Mouse (Mus musculus): Measurements from ENCODE around the gene Nhlh2. TPM values are rescaled to one million over a fixed set of nuclear protein-coding genes. Genes with fewer than 3 reads are reported as not detected.

Gene Nhlh2
- polyA plus RNA-seq, 1 experiment from 2014 or later, result 0.19 TPM

- Histone ChIP-seq H3K4me2 (no peak overlapping the region), H3K27me3 (replicated peaks; ENCODE audit: control insufficient read depth, insufficient read depth, low read length) (peaks cover 46% of the 10 kb centered on the region)
- WGBS, result 44% methylated on average over 1 of the region's 1 CpGs
Observed at GRCm38 (mm10) chr3:102020604-102021003, 10.7 kb downstream of the Nhlh2 start.

GRCm38 (mm10) chr3:102022721-102023120 is 12.8 kb downstream of the Nhlh2 start:
- H3K4me2 ChIP-seq, result no peak overlapping the region; the same call in 1 of the 2 replicates
- peaks cover 28% of the 10 kb centered on the region for H3K27me3 ChIP-seq (replicated peaks; ENCODE audit: control insufficient read depth, insufficient read depth, low read length)
- H3K4me1 ChIP-seq (replicated peaks; ENCODE audit: control insufficient read depth, insufficient read depth, low read length), result peaks cover 5% of the 10 kb centered on the region; the same call in 1 of the 2 replicates
- DNase-seq (ENCODE audit: low spot score), result no peak
- H3K36me3 ChIP-seq (ENCODE audit: control insufficient read depth, insufficient read depth, low read length), result no peaks in the 10 kb centered on the region
- H3K4me3 ChIP-seq (ENCODE audit: low read depth, low read length), result no peak overlapping the region
- no peaks in the 10 kb centered on the region for H3K9me3 ChIP-seq (ENCODE audit: control insufficient read depth, low read length)
- H3K9ac ChIP-seq (ENCODE audit: low read depth, low read length), result no peak overlapping the region
- no peak; the same call in 1 of the 2 replicates for ATAC-seq (replicated peaks; ENCODE audit: low FRiP score)
- no peak overlapping the region for H3K27ac ChIP-seq (ENCODE audit: low read depth, low read length)
- 6% methylated on average over 2 of the region's 2 CpGs for WGBS

More at GRCm38 (mm10) chr3:102020604-102021003, 10.7 kb downstream of the Nhlh2 start:
- H3K9ac ChIP-seq (ENCODE audit: low read depth, low read length), result no peak overlapping the region
- H3K36me3 ChIP-seq (ENCODE audit: control insufficient read depth, insufficient read depth, low read length), result no peaks in the 10 kb centered on the region
- no peak overlapping the region for H3K4me3 ChIP-seq (ENCODE audit: low read depth, low read length)
- no peaks in the 10 kb centered on the region for H3K9me3 ChIP-seq (ENCODE audit: control insufficient read depth, low read length)
- ATAC-seq (replicated peaks; ENCODE audit: low FRiP score), result no peak
- peaks cover 5% of the 10 kb centered on the region; the same call in 1 of the 2 replicates for H3K4me1 ChIP-seq (replicated peaks; ENCODE audit: control insufficient read depth, insufficient read depth, low read length)
- H3K27ac ChIP-seq (ENCODE audit: low read depth, low read length), result no peak overlapping the region
- DNase-seq (ENCODE audit: low spot score), result no peak

- no peak for ATAC-seq (replicated peaks; ENCODE audit: low FRiP score)
- DNase-seq (ENCODE audit: low spot score), result no peak
- Histone ChIP-seq H3K27me3 (replicated peaks; ENCODE audit: control insufficient read depth, insufficient read depth, low read length) (peaks cover 28% of the 10 kb centered on the region), H3K4me1 (replicated peaks; ENCODE audit: control insufficient read depth, insufficient read depth, low read length) (peaks cover 5% of the 10 kb centered on the region; the same call in 1 of the 2 replicates), H3K9ac (ENCODE audit: low read depth, low read length) (no peak overlapping the region), H3K4me2 (peak overlapping the region; percentile 70), H3K4me3 (ENCODE audit: low read depth, low read length) (peak overlapping the region; percentile 41), H3K27ac (ENCODE audit: low read depth, low read length) (no peak overlapping the region), H3K36me3 (ENCODE audit: control insufficient read depth, insufficient read depth, low read length) (no peaks in the 10 kb centered on the region), H3K9me3 (ENCODE audit: control insufficient read depth, low read length) (no peaks in the 10 kb centered on the region)
- 1% methylated on average over 31 of the region's 31 CpGs for WGBS
Observed at GRCm38 (mm10) chr3:102023337-102023736, 13.5 kb downstream of the Nhlh2 start.

GRCm38 (mm10) chr3:102023829-102024228 is 14.0 kb downstream of the Nhlh2 start:
- DNase-seq (ENCODE audit: low spot score), result no peak
- peak overlapping the region; percentile 41; the same call in 1 of the 2 replicates for H3K4me3 ChIP-seq (ENCODE audit: low read depth, low read length)
- no peaks in the 10 kb centered on the region for H3K36me3 ChIP-seq (ENCODE audit: control insufficient read depth, insufficient read depth, low read length)
- no peak overlapping the region for H3K27ac ChIP-seq (ENCODE audit: low read depth, low read length)
- peak overlapping the region; percentile 70 for H3K4me2 ChIP-seq
- no peak for ATAC-seq (replicated peaks; ENCODE audit: low FRiP score)
- no peaks in the 10 kb centered on the region for H3K9me3 ChIP-seq (ENCODE audit: control insufficient read depth, low read length)
- peaks cover 28% of the 10 kb centered on the region for H3K27me3 ChIP-seq (replicated peaks; ENCODE audit: control insufficient read depth, insufficient read depth, low read length)
- H3K4me1 ChIP-seq (replicated peaks; ENCODE audit: control insufficient read depth, insufficient read depth, low read length), result peaks cover 5% of the 10 kb centered on the region; the same call in 1 of the 2 replicates
- H3K9ac ChIP-seq (ENCODE audit: low read depth, low read length), result no peak overlapping the region
- WGBS, result 8% methylated on average over 5 of the region's 5 CpGs

GRCm38 (mm10) chr3:102024981-102025451 is 15.1 kb downstream of the Nhlh2 start:
- ATAC-seq (replicated peaks; ENCODE audit: low FRiP score) (no peak), DNase-seq (ENCODE audit: low spot score) (peak; percentile 21)
- WGBS, result 67% methylated on average over 9 of the region's 9 CpGs
- peaks cover 5% of the 10 kb centered on the region; the same call in 1 of the 2 replicates for H3K4me1 ChIP-seq (replicated peaks; ENCODE audit: control insufficient read depth, insufficient read depth, low read length)
- H3K36me3 ChIP-seq (ENCODE audit: control insufficient read depth, insufficient read depth, low read length), result no peaks in the 10 kb centered on the region
- peaks cover 28% of the 10 kb centered on the region for H3K27me3 ChIP-seq (replicated peaks; ENCODE audit: control insufficient read depth, insufficient read depth, low read length)
- no peak overlapping the region for H3K4me3 ChIP-seq (ENCODE audit: low read depth, low read length)
- no peak overlapping the region for H3K27ac ChIP-seq (ENCODE audit: low read depth, low read length)
- no peak overlapping the region for H3K9ac ChIP-seq (ENCODE audit: low read depth, low read length)
- H3K9me3 ChIP-seq (ENCODE audit: control insufficient read depth, low read length), result no peaks in the 10 kb centered on the region
- no peak overlapping the region for H3K4me2 ChIP-seq

GRCm38 (mm10) chr3:102025659-102026058 is 15.8 kb downstream of the Nhlh2 start:
- peaks cover 5% of the 10 kb centered on the region; the same call in 1 of the 2 replicates for H3K4me1 ChIP-seq (replicated peaks; ENCODE audit: control insufficient read depth, insufficient read depth, low read length)
- DNase-seq (ENCODE audit: low spot score), result peak; percentile 24
- H3K36me3 ChIP-seq (ENCODE audit: control insufficient read depth, insufficient read depth, low read length), result no peaks in the 10 kb centered on the region
- 72% methylated on average over 5 of the region's 5 CpGs for WGBS
- no peak overlapping the region for H3K4me2 ChIP-seq
- no peak overlapping the region for H3K4me3 ChIP-seq (ENCODE audit: low read depth, low read length)
- no peak overlapping the region for H3K9ac ChIP-seq (ENCODE audit: low read depth, low read length)
- peaks cover 28% of the 10 kb centered on the region for H3K27me3 ChIP-seq (replicated peaks; ENCODE audit: control insufficient read depth, insufficient read depth, low read length)
- no peaks in the 10 kb centered on the region for H3K9me3 ChIP-seq (ENCODE audit: control insufficient read depth, low read length)
- no peak overlapping the region for H3K27ac ChIP-seq (ENCODE audit: low read depth, low read length)
- no peak for ATAC-seq (replicated peaks; ENCODE audit: low FRiP score)

GRCm38 (mm10) chr3:102027880-102028279 is 18.0 kb downstream of the Nhlh2 start:
- Histone ChIP-seq H3K4me2 (no peak overlapping the region), H3K4me3 (ENCODE audit: low read depth, low read length) (no peak overlapping the region), H3K4me1 (replicated peaks; ENCODE audit: control insufficient read depth, insufficient read depth, low read length) (peaks cover 4% of the 10 kb centered on the region; the same call in 1 of the 2 replicates), H3K36me3 (ENCODE audit: control insufficient read depth, insufficient read depth, low read length) (no peaks in the 10 kb centered on the region), H3K9ac (ENCODE audit: low read depth, low read length) (no peak overlapping the region), H3K27ac (ENCODE audit: low read depth, low read length) (no peak overlapping the region), H3K27me3 (replicated peaks; ENCODE audit: control insufficient read depth, insufficient read depth, low read length) (peaks cover 20% of the 10 kb centered on the region), H3K9me3 (ENCODE audit: control insufficient read depth, low read length) (no peaks in the 10 kb centered on the region)
- ATAC-seq (replicated peaks; ENCODE audit: low FRiP score), result no peak; the same call in 1 of the 2 replicates
- DNase-seq (ENCODE audit: low spot score), result no peak
- 54% methylated on average over 6 of the region's 6 CpGs for WGBS

GRCm38 (mm10) chr3:102037806-102038205 is 27.9 kb downstream of the Nhlh2 start:
- ATAC-seq (replicated peaks; ENCODE audit: low FRiP score), result no peak
- H3K4me2 ChIP-seq, result no peak overlapping the region
- no peak overlapping the region for H3K27ac ChIP-seq (ENCODE audit: low read depth, low read length)
- DNase-seq (ENCODE audit: low spot score), result no peak
- H3K4me3 ChIP-seq (ENCODE audit: low read depth, low read length), result no peak overlapping the region
- no peak overlapping the region for H3K9ac ChIP-seq (ENCODE audit: low read depth, low read length)
- WGBS, result 85% methylated on average over 5 of the region's 5 CpGs
- H3K27me3 ChIP-seq (replicated peaks; ENCODE audit: control insufficient read depth, insufficient read depth, low read length), result no peaks in the 10 kb centered on the region
- no peaks in the 10 kb centered on the region for H3K4me1 ChIP-seq (replicated peaks; ENCODE audit: control insufficient read depth, insufficient read depth, low read length)
- H3K36me3 ChIP-seq (ENCODE audit: control insufficient read depth, insufficient read depth, low read length), result no peaks in the 10 kb centered on the region
- no peaks in the 10 kb centered on the region for H3K9me3 ChIP-seq (ENCODE audit: control insufficient read depth, low read length)

- Histone ChIP-seq H3K36me3 (ENCODE audit: control insufficient read depth, insufficient read depth, low read length) (no peaks in the 10 kb centered on the region), H3K27me3 (replicated peaks; ENCODE audit: control insufficient read depth, insufficient read depth, low read length) (no peaks in the 10 kb centered on the region), H3K4me2 (no peak overlapping the region), H3K27ac (ENCODE audit: low read depth, low read length) (no peak overlapping the region), H3K4me3 (ENCODE audit: low read depth, low read length) (no peak overlapping the region), H3K4me1 (replicated peaks; ENCODE audit: control insufficient read depth, insufficient read depth, low read length) (no peaks in the 10 kb centered on the region), H3K9ac (ENCODE audit: low read depth, low read length) (no peak overlapping the region), H3K9me3 (ENCODE audit: control insufficient read depth, low read length) (no peaks in the 10 kb centered on the region)
- DNase-seq (ENCODE audit: low spot score) (no peak), ATAC-seq (replicated peaks; ENCODE audit: low FRiP score) (no peak)
- 82% methylated on average over 6 of the region's 6 CpGs for WGBS
Observed at GRCm38 (mm10) chr3:102038608-102039007, 28.7 kb downstream of the Nhlh2 start.

Measured in liver, embryonic 11.5 days (tissue).